Mouse (Mus musculus) lung, postnatal 25 days (tissue): ENCODE data around the gene Palm.
"Not testable (repeated sequence)": the region's sequence is repeated elsewhere in the genome, so short reads cannot be mapped to it uniquely, and the experiment has no call there.

Experiments used
- DNase-seq: peaks from one replicate; pipeline ENCODE4 v3.0.0; 2022; ENCODE audit warnings: low spot score

Palm gene

GRCm38 (mm10) chr10:79793051-79793737 lies at the start of gene Palm:
Gene Palm (plus strand): TSS chr10:79793572.
- DNase-seq, result peak; percentile 68

- DNase-seq, result no peak
Measured at GRCm38 (mm10) chr10:79743650-79744365, 49.6 kb upstream of the Palm start.

GRCm38 (mm10) chr10:79745411-79745810 lies 48.0 kb upstream of the Palm start:
- no peak for DNase-seq

- DNase-seq, result peak; percentile 98
Measured at GRCm38 (mm10) chr10:79745898-79746773, 47.2 kb upstream of the Palm start, which contains the start of gene Polrmt. Gene Polrmt (minus strand): TSS chr10:79746581.

- DNase-seq, result no peak
Measured at GRCm38 (mm10) chr10:79746774-79747151, 46.6 kb upstream of the Palm start.

GRCm38 (mm10) chr10:79748496-79748895 lies 44.9 kb upstream of the Palm start:
- DNase-seq, result no peak

- peak; percentile 44 for DNase-seq
Measured at GRCm38 (mm10) chr10:79754856-79755516, 38.4 kb upstream of the Palm start, which contains the start of gene Fgf22. Gene Fgf22 (plus strand): TSS chr10:79755076.

- no peak for DNase-seq
Measured at GRCm38 (mm10) chr10:79755854-79756253, 37.5 kb upstream of the Palm start.

- DNase-seq, result no peak
Measured at GRCm38 (mm10) chr10:79756660-79757059, 36.7 kb upstream of the Palm start.

GRCm38 (mm10) chr10:79759675-79760074 lies 33.7 kb upstream of the Palm start:
- not testable (repeated sequence) for DNase-seq

GRCm38 (mm10) chr10:79760603-79761143 lies 32.7 kb upstream of the Palm start:
- DNase-seq, result no peak

GRCm38 (mm10) chr10:79762875-79763274 lies 30.5 kb upstream of the Palm start:
- no peak for DNase-seq

GRCm38 (mm10) chr10:79764234-79764633 lies 29.1 kb upstream of the Palm start:
- no peak for DNase-seq

- no peak for DNase-seq
Measured at GRCm38 (mm10) chr10:79765228-79765745, 28.1 kb upstream of the Palm start.

GRCm38 (mm10) chr10:79766001-79766507 lies 27.3 kb upstream of the Palm start:
- DNase-seq, result no peak

GRCm38 (mm10) chr10:79766508-79767325 lies 26.7 kb upstream of the Palm start, which contains the start of gene Rnf126:
Gene Rnf126 (minus strand): TSS chr10:79766952.
- DNase-seq, result peak; percentile 99

GRCm38 (mm10) chr10:79767372-79768244 lies 25.8 kb upstream of the Palm start:
- peak; percentile 88 for DNase-seq

GRCm38 (mm10) chr10:79768400-79768799 lies 25.0 kb upstream of the Palm start:
- peak; percentile 74 for DNase-seq

GRCm38 (mm10) chr10:79769329-79769728 lies 24.0 kb upstream of the Palm start:
- DNase-seq, result no peak
